Mouse (Mus musculus) hindbrain, embryonic 13.5 days (tissue): ENCODE measurements around the gene Fbxo24. TPM values are rescaled to one million over a fixed set of nuclear protein-coding genes. Genes with fewer than 3 reads are reported as not detected.

Source experiments
- ATAC-seq: fragments of 200-750 bp; cut with Nextera tagmentation; 2 replicates; pipeline ENCODE4 v1.8.0; 2017; ENCODE audit warnings: moderate TSS enrichment; ENCODE audit not compliant: low FRiP score
- H3K27ac ChIP-seq: fragments of 300-500 bp; sonication (generic); 2 replicates; pipeline ENCODE4 v1.5.1; 2015; ENCODE audit warnings: inconsistent platforms, mild to moderate bottlenecking, moderate library complexity
- H3K27me3 ChIP-seq: fragments of 300-500 bp; sonication (generic); 2 replicates; pipeline ENCODE4 v1.6.1; 2015; ENCODE audit warnings: mild to moderate bottlenecking, inconsistent platforms
- H3K36me3 ChIP-seq: fragments of 300-500 bp; sonication (generic); 2 replicates; pipeline ENCODE4 v1.6.1; 2015; ENCODE audit warnings: mild to moderate bottlenecking, inconsistent platforms
- H3K4me1 ChIP-seq: fragments of 300-500 bp; sonication (generic); replicated peaks from 2 replicates; pipeline ENCODE4 v1.6.1; 2015; ENCODE audit warnings: inconsistent platforms
- H3K4me2 ChIP-seq: fragments of 300-500 bp; sonication (generic); 2 replicates; pipeline ENCODE4 v1.6.1; 2015; ENCODE audit warnings: inconsistent platforms, mild to moderate bottlenecking, moderate library complexity
- H3K4me3 ChIP-seq: fragments of 300-500 bp; sonication (generic); 2 replicates; pipeline ENCODE4 v1.5.1; 2015; ENCODE audit warnings: mild to moderate bottlenecking, inconsistent platforms
- H3K9ac ChIP-seq: fragments of 300-500 bp; sonication (generic); 2 replicates; pipeline ENCODE4 v1.6.1; 2015; ENCODE audit warnings: mild to moderate bottlenecking, inconsistent platforms
- H3K9me3 ChIP-seq: fragments of 300-500 bp; sonication (generic); 2 replicates; pipeline ENCODE4 v1.6.1; 2016; ENCODE audit warnings: inconsistent platforms
- WGBS: fragments of 180-500 bp; shearing (Covaris S2); methylation state at CpG from one replicate; pipeline ENCODE4 v1.1.7; 2015; 5-methylcytosine and 5-hydroxymethylcytosine counted together
- polyA plus RNA-seq: library from polyadenylated mRNA; unstranded; fragments of >200 nt; fragmentation: Nextera tagmentation; extraction: Ambion mirVana; gene quantifications from 2 replicates; pipeline ENCODE4 v1.2.1, GENCODE M21; 2015

Fbxo24 gene
- polyA plus RNA-seq, 1 experiment from 2014 or later: 0.21 TPM

GRCm38 (mm10) chr5:137569031-137569430, 59.8 kb downstream of the Fbxo24 start:
- H3K36me3 ChIP-seq: peaks cover 46% of the 10 kb centered on the region
- H3K4me1 ChIP-seq: no peaks in the 10 kb centered on the region
- H3K27ac ChIP-seq: no peak overlapping the region
- 0 out of 2 replicates have a peak, but pooled peaks cover 9% of the 10 kb centered on the region for H3K27me3 ChIP-seq
- no peak overlapping the region for H3K4me3 ChIP-seq
- no peaks in the 10 kb centered on the region for H3K9me3 ChIP-seq
- H3K4me2 ChIP-seq: no peak overlapping the region
- no peak overlapping the region for H3K9ac ChIP-seq
- no peak for ATAC-seq
- 78% methylated on average over 12 of the region's 12 CpGs for WGBS

GRCm38 (mm10) chr5:137568223-137568798, 60.5 kb downstream of the Fbxo24 start:
- Histone ChIP-seq H3K27ac (no peak overlapping the region), H3K9me3 (no peaks in the 10 kb centered on the region), H3K4me1 (no peaks in the 10 kb centered on the region), H3K36me3 (peaks cover 49% of the 10 kb centered on the region), H3K27me3 (0 out of 2 replicates have a peak, but pooled peaks cover 6% of the 10 kb centered on the region), H3K9ac (no peak overlapping the region), H3K4me3 (no peak overlapping the region), H3K4me2 (no peak overlapping the region)
- ATAC-seq: no peak
- WGBS: 84% methylated on average over 8 of the region's 8 CpGs

GRCm38 (mm10) chr5:137566416-137566815, 62.4 kb downstream of the Fbxo24 start:
- Histone ChIP-seq H3K36me3 (peaks cover 49% of the 10 kb centered on the region), H3K4me2 (no peak overlapping the region), H3K27me3 (0 out of 2 replicates have a peak, but pooled peaks cover 6% of the 10 kb centered on the region), H3K9me3 (no peaks in the 10 kb centered on the region), H3K4me3 (no peak overlapping the region), H3K9ac (no peak overlapping the region), H3K27ac (no peak overlapping the region), H3K4me1 (no peaks in the 10 kb centered on the region)
- no peak for ATAC-seq
- WGBS: 93% methylated on average over 5 of the region's 5 CpGs

GRCm38 (mm10) chr5:137565744-137566143, 63.1 kb downstream of the Fbxo24 start:
- H3K9me3 ChIP-seq: no peaks in the 10 kb centered on the region
- H3K9ac ChIP-seq: no peak overlapping the region
- H3K27me3 ChIP-seq: 0 out of 2 replicates have a peak, but pooled peaks cover 6% of the 10 kb centered on the region
- ATAC-seq: no peak
- no peak overlapping the region for H3K4me2 ChIP-seq
- H3K36me3 ChIP-seq: peaks cover 49% of the 10 kb centered on the region
- WGBS: 69% methylated on average over 6 of the region's 6 CpGs
- no peak overlapping the region for H3K27ac ChIP-seq
- no peaks in the 10 kb centered on the region for H3K4me1 ChIP-seq
- H3K4me3 ChIP-seq: no peak overlapping the region

GRCm38 (mm10) chr5:137562965-137563364, 65.8 kb downstream of the Fbxo24 start:
- no peak for ATAC-seq
- Histone ChIP-seq H3K4me1 (no peaks in the 10 kb centered on the region), H3K9me3 (no peaks in the 10 kb centered on the region), H3K36me3 (peaks cover 51% of the 10 kb centered on the region), H3K27ac (no peak overlapping the region), H3K9ac (no peak overlapping the region), H3K4me2 (no peak overlapping the region), H3K27me3 (0 out of 2 replicates have a peak, but pooled peaks cover 6% of the 10 kb centered on the region), H3K4me3 (no peak overlapping the region)
- 81% methylated on average over 10 of the region's 10 CpGs for WGBS

Other genes with a start within 250 kb of the Fbxo24 start
- 0.06 and 0.08 TPM in 2 replicates for gene Zan, start 151.9 kb downstream of the Fbxo24 start, polyA plus RNA-seq
- gene Pop7, start 126.5 kb downstream of the Fbxo24 start, polyA plus RNA-seq: 82.2 and 85.1 TPM in 2 replicates
- 17.9 and 19.5 TPM in 2 replicates for gene Gigyf1, start 110.5 kb downstream of the Fbxo24 start, polyA plus RNA-seq
- gene Epo, start 95.8 kb downstream of the Fbxo24 start, polyA plus RNA-seq: not detected in 2 replicates
- gene Gnb2, start 95.5 kb downstream of the Fbxo24 start, polyA plus RNA-seq: 529 and 536 TPM in 2 replicates
- gene Actl6b, start 75.5 kb downstream of the Fbxo24 start, polyA plus RNA-seq: 256 and 271 TPM in 2 replicates
- gene Tfr2, start 59.2 kb downstream of the Fbxo24 start, polyA plus RNA-seq: 3.4 and 3.8 TPM in 2 replicates
- gene Mospd3, start 27.9 kb downstream of the Fbxo24 start, polyA plus RNA-seq: 49.1 and 49.6 TPM in 2 replicates
- 22.8 and 26.4 TPM in 2 replicates for gene Pcolce, start 15.2 kb downstream of the Fbxo24 start, polyA plus RNA-seq
- 19.9 and 23.4 TPM in 2 replicates for gene Lrch4, start 119 bp upstream of the Fbxo24 start, polyA plus RNA-seq
- 7.9 and 8.9 TPM in 2 replicates for gene Gm20605, start 173 bp upstream of the Fbxo24 start, polyA plus RNA-seq
- 4.8 and 5.2 TPM in 2 replicates for gene Sap25, start 12.3 kb upstream of the Fbxo24 start, polyA plus RNA-seq
- gene Irs3, start 16.7 kb upstream of the Fbxo24 start, polyA plus RNA-seq: 0.09 and 0.16 TPM in 2 replicates
- 15.6 and 16.4 TPM in 2 replicates for gene Agfg2, start 55.7 kb upstream of the Fbxo24 start, polyA plus RNA-seq
- gene Nyap1, start 112.6 kb upstream of the Fbxo24 start, polyA plus RNA-seq: 32.9 and 34.1 TPM in 2 replicates
- 61.1 and 62.5 TPM in 2 replicates for gene Tsc22d4, start 116.7 kb upstream of the Fbxo24 start, polyA plus RNA-seq
- gene Ppp1r35, start 149.8 kb upstream of the Fbxo24 start, polyA plus RNA-seq: 40.6 and 44.1 TPM in 2 replicates
- gene Mepce, start 158.7 kb upstream of the Fbxo24 start, polyA plus RNA-seq: 10.7 and 11.1 TPM in 2 replicates
- 10.6 and 12.3 TPM in 2 replicates for gene Zcwpw1, start 158.8 kb upstream of the Fbxo24 start, polyA plus RNA-seq
- 0.25 and 0.44 TPM in 2 replicates for gene Pilra, start 207.3 kb upstream of the Fbxo24 start, polyA plus RNA-seq
- not detected in 2 replicates for gene Pilrb1, start 229.1 kb upstream of the Fbxo24 start, polyA plus RNA-seq
- not detected in 2 replicates for gene Pilrb2, start 242.8 kb upstream of the Fbxo24 start, polyA plus RNA-seq